Mouse (Mus musculus): ENCODE results near the gene Dapk1.

The Dapk1 gene

DNA sequence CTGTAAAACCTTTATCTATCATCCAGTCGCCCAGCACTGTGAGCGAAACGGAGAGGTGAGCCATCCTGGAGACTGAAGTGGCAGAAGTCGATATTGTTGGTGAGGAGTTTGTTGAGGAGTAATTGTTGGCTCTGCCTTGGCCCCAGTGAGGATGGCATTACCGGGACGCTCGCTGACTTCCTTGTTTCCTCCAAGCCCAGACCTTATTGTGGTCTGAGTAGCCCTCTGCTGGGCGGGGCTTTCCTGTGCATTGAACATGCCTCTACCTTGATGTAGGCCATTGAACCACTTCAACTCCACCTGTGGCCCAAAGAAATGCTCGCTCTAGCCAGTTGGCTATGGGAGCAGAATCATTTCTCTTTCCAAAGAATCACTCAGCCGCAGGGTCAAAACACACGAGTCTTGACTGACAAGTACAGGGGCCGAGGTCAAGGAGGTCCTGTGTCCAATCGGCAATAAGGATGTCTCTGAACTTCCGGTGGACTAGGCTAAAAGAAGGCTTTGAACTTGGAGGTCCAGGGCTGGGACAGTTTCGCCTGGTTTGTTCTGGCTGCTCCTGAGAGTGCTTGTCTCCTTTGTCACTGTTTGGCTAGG, 13.4 kb downstream of the Dapk1 start:
- no peak for DNase-seq (ENCODE audit: low spot score in 2 of 2)

- DNase-seq (ENCODE audit: low spot score in 2 of 2), result no peak
Observed at GRCm38 (mm10) chr13:60616036-60616435, 14.3 kb downstream of the Dapk1 start.

DNA sequence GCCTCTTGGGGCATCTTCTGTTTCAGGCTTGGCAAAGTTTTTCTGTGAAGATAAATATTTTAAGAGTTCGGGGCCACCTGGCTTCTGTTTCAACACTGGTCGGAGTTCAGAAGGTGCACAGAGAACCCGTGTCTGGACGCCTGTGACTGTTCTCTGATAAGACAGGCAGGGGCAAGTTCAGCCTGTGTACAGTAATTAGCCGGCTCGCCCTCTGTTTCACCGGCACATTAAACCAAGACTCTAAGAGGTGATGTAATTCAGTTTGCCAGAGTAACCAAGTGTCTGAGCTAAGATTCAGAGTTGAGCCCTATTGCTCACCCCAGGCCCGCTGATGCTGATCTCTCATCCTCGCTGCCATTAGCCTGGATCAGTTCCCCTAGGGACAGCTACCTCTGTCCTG, 16.5 kb downstream of the Dapk1 start:
- DNase-seq (ENCODE audit: low spot score in 2 of 2), result no peak

GRCm38 (mm10) chr13:60619723-60620122, 18.0 kb downstream of the Dapk1 start:
- DNase-seq (ENCODE audit: low spot score in 2 of 2), result peak; percentile 27 to 45

- no peak for DNase-seq (ENCODE audit: low spot score in 2 of 2)
Observed at GRCm38 (mm10) chr13:60621411-60621965, 19.7 kb downstream of the Dapk1 start.

GRCm38 (mm10) chr13:60625581-60625980, 23.8 kb downstream of the Dapk1 start:
- no peak for DNase-seq (ENCODE audit: low spot score in 2 of 2)

DNA sequence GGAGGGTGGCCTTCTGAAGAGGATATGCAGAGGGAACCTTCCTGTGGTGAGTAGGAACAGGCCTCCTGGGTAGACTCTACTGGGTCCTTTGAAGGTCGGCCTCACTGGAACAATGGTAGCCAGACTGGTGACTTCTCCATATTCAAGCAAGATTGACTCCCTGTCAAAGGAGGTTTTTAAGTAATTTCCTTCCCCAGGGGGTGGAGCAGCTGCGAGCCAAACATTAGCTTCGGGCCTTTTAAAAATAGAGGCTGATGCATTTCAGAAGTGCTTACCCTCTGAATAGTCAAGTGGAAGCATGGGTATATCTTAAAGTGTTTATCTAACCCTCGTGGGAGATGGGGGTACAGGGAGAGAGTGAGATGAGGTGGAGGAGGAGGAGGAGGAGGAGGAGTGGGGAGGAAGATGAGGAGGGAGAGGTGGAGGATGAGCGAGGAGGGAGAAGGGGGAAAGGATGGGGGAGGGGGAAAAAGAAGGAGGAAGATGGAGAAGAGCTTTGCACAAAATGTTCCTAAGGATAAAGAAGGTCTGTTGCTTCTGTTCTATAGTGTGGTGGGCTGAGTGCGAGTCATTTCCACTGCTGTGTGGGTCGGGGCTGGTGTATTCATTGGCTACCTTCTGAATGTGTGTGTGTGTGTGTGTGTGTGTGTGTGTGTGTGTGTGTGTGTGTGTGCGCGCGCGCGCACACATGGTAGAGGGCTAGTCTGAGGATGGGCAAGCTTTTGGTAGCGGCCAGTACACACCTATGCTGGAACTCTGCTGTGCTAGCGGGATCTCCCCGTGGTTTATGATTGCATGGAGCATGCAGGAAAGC, 26.3 kb downstream of the Dapk1 start:
- DNase-seq (ENCODE audit: low spot score in 2 of 2), result peak in 1 of 2 experiments; percentile 28

DNA sequence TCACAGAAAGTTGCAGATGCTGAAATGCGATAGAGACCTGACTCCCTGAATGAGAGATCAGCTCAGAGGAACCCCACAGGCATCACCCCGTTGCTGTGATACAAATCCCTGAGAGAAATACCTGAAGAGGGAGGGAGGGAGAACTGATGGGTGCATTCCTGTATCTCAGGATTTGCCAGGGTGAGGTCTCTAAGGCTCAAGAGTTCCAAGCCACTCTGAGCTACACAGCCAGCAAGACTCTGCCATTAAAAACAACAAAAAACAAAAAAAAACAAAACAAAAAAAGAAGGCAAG, 26.9 kb downstream of the Dapk1 start:
- DNase-seq (ENCODE audit: low spot score in 2 of 2), result no peak

DNA sequence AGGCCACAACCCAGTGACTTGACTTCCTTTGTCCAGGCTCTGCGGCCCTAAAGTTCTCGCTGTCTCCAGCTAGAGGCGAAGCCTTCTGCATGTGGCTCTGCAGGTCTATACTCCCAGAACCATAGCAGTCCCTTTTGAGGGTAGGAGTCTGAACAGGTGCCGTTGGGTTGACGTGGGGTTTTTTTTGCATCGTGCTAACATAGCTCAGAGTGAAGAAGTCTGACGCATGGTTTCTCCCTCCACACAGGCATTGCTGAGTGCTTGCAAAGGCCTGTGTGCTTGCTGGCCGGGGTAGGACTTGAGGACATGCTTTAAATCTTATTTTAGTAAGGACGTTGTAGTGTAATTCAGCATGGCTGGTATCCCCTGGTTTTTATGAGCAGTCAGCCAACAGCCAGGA, 27.7 kb downstream of the Dapk1 start:
- no peak for DNase-seq (ENCODE audit: low spot score in 2 of 2)

GRCm38 (mm10) chr13:60633945-60634344, 32.2 kb downstream of the Dapk1 start:
- DNase-seq (ENCODE audit: low spot score in 2 of 2), result peak in 1 of 2 experiments; percentile 35

DNA sequence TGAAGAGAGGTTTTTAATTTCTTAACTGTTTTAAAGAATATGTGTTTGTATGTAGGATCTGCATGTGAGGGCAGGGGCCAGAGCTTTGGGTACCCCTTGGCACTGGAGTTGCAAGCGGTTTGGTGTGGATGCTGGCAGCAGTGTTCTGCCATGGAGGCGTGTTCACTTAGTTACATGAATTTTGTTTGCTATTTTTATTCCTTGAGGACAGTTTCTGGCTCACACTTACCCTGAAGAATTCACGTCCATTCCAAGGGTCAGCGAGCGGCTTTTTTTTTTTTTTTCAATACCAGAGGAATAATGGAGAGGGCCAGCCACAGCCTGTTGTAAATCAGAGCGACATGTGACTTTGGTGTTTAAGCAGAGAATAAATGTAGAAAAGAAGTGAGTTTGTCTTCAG, 33.9 kb downstream of the Dapk1 start:
- DNase-seq (ENCODE audit: low spot score in 2 of 2), result peak in 1 of 2 experiments; percentile 22

- no peak for DNase-seq (ENCODE audit: low spot score in 2 of 2)
Observed at GRCm38 (mm10) chr13:60639482-60640055, 37.8 kb downstream of the Dapk1 start.

GRCm38 (mm10) chr13:60640420-60640819, 38.7 kb downstream of the Dapk1 start:
- DNase-seq (ENCODE audit: low spot score in 2 of 2), result no peak

DNA sequence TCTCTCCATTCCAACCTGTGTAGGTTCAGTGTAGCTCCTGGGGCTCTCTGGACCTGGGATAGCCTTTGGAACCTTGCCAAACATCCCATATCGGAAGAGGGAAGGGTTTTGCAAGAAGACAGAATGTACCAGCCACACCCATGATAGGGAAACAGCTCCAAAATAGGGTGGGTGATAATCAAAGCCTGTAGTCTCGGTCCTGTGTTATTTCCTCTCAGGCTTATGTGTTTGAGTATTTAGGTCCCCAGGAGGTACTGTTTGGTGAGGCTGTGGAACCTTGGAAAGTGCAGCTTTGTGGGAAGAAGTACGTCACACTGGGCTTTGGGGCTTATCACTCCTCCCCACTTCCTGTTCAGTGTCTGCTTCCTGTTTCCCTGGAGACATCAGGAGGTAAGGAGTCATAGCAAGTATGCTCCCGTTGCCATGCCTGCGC, 42.7 kb downstream of the Dapk1 start:
- peak; percentile 35 to 54 for DNase-seq (ENCODE audit: low spot score in 2 of 2)

- no peak for DNase-seq (ENCODE audit: low spot score in 2 of 2)
Observed at GRCm38 (mm10) chr13:60646791-60647190, 45.0 kb downstream of the Dapk1 start.

DNA sequence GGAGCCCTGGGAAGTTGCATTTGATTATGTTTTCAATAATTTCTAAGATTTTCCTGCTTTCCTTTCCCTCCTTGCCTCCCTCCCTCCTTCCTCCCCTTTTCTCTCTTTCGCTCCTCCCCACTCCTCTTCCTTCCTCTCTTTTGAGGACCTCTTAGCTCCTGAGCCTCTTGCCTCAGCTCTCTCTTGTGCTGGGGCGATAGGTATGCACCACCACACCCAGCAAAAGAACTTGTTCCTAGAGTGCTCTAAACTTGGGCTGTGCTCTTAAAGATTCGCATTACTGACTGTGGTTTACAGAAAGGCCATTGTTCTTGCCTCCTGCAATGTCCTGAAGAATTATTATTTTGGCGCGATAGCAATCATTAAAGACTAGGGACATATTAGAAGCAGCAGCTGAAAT, 46.6 kb downstream of the Dapk1 start:
- DNase-seq (ENCODE audit: low spot score in 2 of 2), result no peak

- no peak for DNase-seq (ENCODE audit: low spot score in 2 of 2)
Observed at GRCm38 (mm10) chr13:60650000-60650399, 48.3 kb downstream of the Dapk1 start.

DNA sequence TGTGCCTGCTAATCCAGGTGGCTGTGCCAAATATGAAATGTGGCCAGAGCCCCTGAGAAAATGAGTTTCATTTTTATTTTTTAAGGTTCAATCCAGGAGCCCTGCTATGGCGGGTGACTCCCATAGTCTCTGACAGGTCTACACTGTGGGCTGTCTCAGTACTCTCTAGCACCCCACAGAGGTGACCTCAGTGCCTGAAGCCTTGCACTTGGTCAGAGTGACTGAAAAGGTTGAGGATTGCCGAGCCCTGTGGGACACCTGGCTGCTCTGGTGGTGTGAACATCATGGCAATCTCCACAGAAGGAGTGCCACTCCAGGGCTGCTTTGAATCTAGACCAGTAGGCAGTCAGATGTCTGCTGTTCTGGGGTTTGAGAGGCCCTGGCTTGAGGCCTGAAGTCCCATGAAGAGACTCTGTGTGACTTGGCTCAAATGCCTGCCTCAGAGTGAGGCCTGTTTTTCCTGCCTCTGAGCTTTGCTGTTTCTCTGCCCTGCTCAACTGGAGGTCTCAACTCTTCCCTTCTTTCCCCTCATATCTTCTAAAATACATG, 52.3 kb downstream of the Dapk1 start:
- DNase-seq (ENCODE audit: low spot score in 2 of 2), result peak; percentile 58 to 68

GRCm38 (mm10) chr13:60655246-60655645, 53.5 kb downstream of the Dapk1 start:
- no peak for DNase-seq (ENCODE audit: low spot score in 2 of 2)

DNA sequence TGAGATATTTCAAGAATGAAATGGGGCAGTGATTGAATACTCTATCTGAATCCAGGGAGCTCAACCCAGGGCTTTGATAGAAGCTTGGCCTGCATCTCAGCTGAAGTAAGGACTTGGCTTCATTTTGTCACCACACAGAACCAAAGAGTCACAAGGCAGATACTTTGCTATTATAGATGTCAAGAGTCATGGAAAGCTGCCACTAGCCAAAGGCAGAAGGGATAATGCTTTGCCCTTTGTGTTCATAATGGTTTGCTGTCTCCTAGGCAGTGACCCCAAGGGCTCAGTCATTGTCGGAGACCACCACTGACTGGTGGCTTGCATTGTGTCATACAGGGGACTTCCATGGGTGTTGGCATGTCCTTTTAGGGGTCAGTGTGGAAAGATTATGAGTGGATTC, 57.9 kb downstream of the Dapk1 start:
- DNase-seq (ENCODE audit: low spot score in 2 of 2), result peak; percentile 49 to 51

DNA sequence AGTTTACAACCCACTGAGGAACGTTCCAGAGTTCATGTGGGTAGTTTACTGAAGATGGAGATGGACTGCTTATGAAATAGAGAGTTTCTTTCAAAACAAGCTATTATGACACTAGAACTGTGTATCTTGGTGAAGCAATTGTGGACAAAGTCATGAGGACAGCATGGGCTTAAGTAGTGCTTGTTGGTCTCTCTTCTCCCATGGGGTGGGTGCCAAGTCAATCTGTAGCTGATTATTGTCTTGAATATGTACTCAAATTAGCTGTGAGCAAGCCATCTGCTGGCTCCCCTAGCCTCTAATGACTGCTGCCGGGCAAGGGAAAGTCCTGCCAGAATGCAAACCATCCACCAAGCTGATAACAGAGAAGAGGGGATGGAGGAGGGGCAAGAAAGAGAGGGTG, 58.3 kb downstream of the Dapk1 start:
- peak; percentile 34 to 37 for DNase-seq (ENCODE audit: low spot score in 2 of 2)

- peak in 1 of 2 experiments; percentile 33 for DNase-seq (ENCODE audit: low spot score in 2 of 2)
Observed at GRCm38 (mm10) chr13:60660711-60661261, 59.0 kb downstream of the Dapk1 start.
